In genomic region chr2:154557184-154557832, GRCm38 (mm10) we compare ENCODE assay signal across 11 mouse cellular contexts. TPM values are rescaled to one million over a fixed set of nuclear protein-coding genes. Genes with fewer than 3 reads are reported as not detected.
DNase-seq lines count a peak whose midpoint lies in the region; ATAC-seq and TF ChIP-seq lines count a peak whose summit lies in the region.
"Had no signal": no experiment of that assay in that cellular context is flagged by ENCODE, and none has a peak within 500 bp of the region (broad histone marks: within the 10 kb centered on the region; RNA-seq: fewer than 3 reads in every experiment).

No protein-coding gene starts in this region.

- no peak overlapping the region for H3K4me2 ChIP-seq in lung, embryonic 14.5 days
- no peak overlapping the region for H3K4me2 ChIP-seq in lung, postnatal 0 days (replicated peaks; ENCODE audit: low read depth, low read length)
- peak overlapping the region; percentile 73 for H3K4me2 ChIP-seq in forebrain, postnatal 0 days (ENCODE audit: low read depth)
- H3K4me2 ChIP-seq in midbrain, postnatal 0 days (ENCODE audit: low read depth, low read length, poor library complexity, severe bottlenecking) = peak overlapping the region; percentile 80
- no peak overlapping the region for H3K4me2 ChIP-seq in liver, postnatal 0 days (ENCODE audit: low read depth, low read length)

- no peak for TF ChIP-seq POLR2A in cerebellum, adult 2 months (IDR thresholded peaks at IDR 0.05; ENCODE audit: borderline replicate concordance, insufficient read depth, low read length)

- H3K36me3 ChIP-seq in lung, embryonic 14.5 days (ENCODE audit: insufficient read depth) = peaks cover 18% of the 10 kb centered on the region
- H3K36me3 ChIP-seq in lung, postnatal 0 days (ENCODE audit: insufficient read depth, low read length) = no peaks in the 10 kb centered on the region
- no peaks in the 10 kb centered on the region for H3K36me3 ChIP-seq in forebrain, postnatal 0 days (ENCODE audit: insufficient read depth)
- 0 out of 2 replicates have a peak, but pooled peaks cover 3% of the 10 kb centered on the region for H3K36me3 ChIP-seq in midbrain, postnatal 0 days (ENCODE audit: insufficient read depth, low read length)
- peaks cover 15% of the 10 kb centered on the region for H3K36me3 ChIP-seq in liver, postnatal 0 days (replicated peaks; ENCODE audit: insufficient read depth, low read length)

- no peaks in the 10 kb centered on the region for H3K9me3 ChIP-seq in lung, embryonic 14.5 days (ENCODE audit: low read depth, low read length)
- H3K9me3 ChIP-seq in lung, postnatal 0 days (ENCODE audit: low read length) = no peaks in the 10 kb centered on the region
- H3K9me3 ChIP-seq in forebrain, postnatal 0 days (ENCODE audit: low read length) = no peaks in the 10 kb centered on the region
- H3K9me3 ChIP-seq in midbrain, postnatal 0 days (ENCODE audit: low read length) = no peaks in the 10 kb centered on the region
- no peaks in the 10 kb centered on the region for H3K9me3 ChIP-seq in liver, postnatal 0 days (ENCODE audit: low read length)
- H3K9me3 ChIP-seq: liver, embryonic 15.5 days had no signal

- H3K27me3 ChIP-seq in cerebellum, adult 2 months (ENCODE audit: control insufficient read depth, insufficient read depth, low read length) = no peaks in the 10 kb centered on the region
- H3K27me3 ChIP-seq in lung, embryonic 14.5 days (ENCODE audit: insufficient read depth, low read length) = 0 out of 2 replicates have a peak, but pooled peaks cover under 1% of the 10 kb centered on the region
- no peaks in the 10 kb centered on the region for H3K27me3 ChIP-seq in lung, postnatal 0 days (replicated peaks; ENCODE audit: insufficient read depth, low read length)
- no peaks in the 10 kb centered on the region for H3K27me3 ChIP-seq in forebrain, postnatal 0 days (ENCODE audit: insufficient read depth, low read length)
- no peaks in the 10 kb centered on the region for H3K27me3 ChIP-seq in midbrain, postnatal 0 days (ENCODE audit: insufficient read depth, low read length)
- no peaks in the 10 kb centered on the region for H3K27me3 ChIP-seq in liver, postnatal 0 days (ENCODE audit: insufficient read depth, low read length)

- H3K9ac ChIP-seq in lung, embryonic 14.5 days = no peak overlapping the region
- H3K9ac ChIP-seq in lung, postnatal 0 days (replicated peaks; ENCODE audit: low read depth) = no peak overlapping the region
- H3K9ac ChIP-seq in forebrain, postnatal 0 days = no peak overlapping the region
- H3K9ac ChIP-seq in midbrain, postnatal 0 days (replicated peaks; ENCODE audit: low read length, poor library complexity, severe bottlenecking) = 0 out of 2 replicates have a peak overlapping the region, but pooled peaks have one; percentile 4
- no peak overlapping the region for H3K9ac ChIP-seq in liver, postnatal 0 days (replicated peaks)
- H3K9ac ChIP-seq: liver, embryonic 15.5 days had no signal

- peak overlapping the region; percentile 75 for H3K4me3 ChIP-seq in cerebellum, adult 2 months (replicated peaks; ENCODE audit: insufficient read depth, low read depth, low read length)
- no peak overlapping the region for H3K4me3 ChIP-seq in lung, embryonic 14.5 days (ENCODE audit: low read depth, low read length)
- H3K4me3 ChIP-seq in lung, postnatal 0 days (ENCODE audit: low read depth, low read length) = no peak overlapping the region
- no peak overlapping the region for H3K4me3 ChIP-seq in forebrain, postnatal 0 days (ENCODE audit: low read depth, low read length)
- no peak overlapping the region; the same call in 1 of the 2 replicates for H3K4me3 ChIP-seq in midbrain, postnatal 0 days (ENCODE audit: low read depth, low read length)
- H3K4me3 ChIP-seq in liver, postnatal 0 days (ENCODE audit: low read depth, low read length) = no peak overlapping the region
- H3K4me3 ChIP-seq: liver, embryonic 15.5 days had no signal

- TF ChIP-seq CTCF in cerebellum, adult 2 months (IDR thresholded peaks at IDR 0.05; ENCODE audit: borderline replicate concordance, insufficient read depth, low read depth, low read length) = no peak
- TF ChIP-seq CTCF in lung, embryonic 14.5 days (IDR thresholded peaks at IDR 0.05; ENCODE audit: low read depth) = no peak
- no peak for TF ChIP-seq CTCF in lung, postnatal 0 days (IDR thresholded peaks at IDR 0.05)
- no peak for TF ChIP-seq CTCF in forebrain, postnatal 0 days (IDR thresholded peaks at IDR 0.05; ENCODE audit: low read depth)
- TF ChIP-seq CTCF in midbrain, postnatal 0 days (IDR thresholded peaks at IDR 0.05) = no peak
- no peak for TF ChIP-seq CTCF in liver, postnatal 0 days (IDR thresholded peaks at IDR 0.05; ENCODE audit: low read depth)

- H3K27ac ChIP-seq in cerebellum, adult 2 months (ENCODE audit: insufficient read depth, low read length) = no peak overlapping the region
- H3K27ac ChIP-seq in lung, embryonic 14.5 days (ENCODE audit: low read depth) = no peak overlapping the region
- no peak overlapping the region for H3K27ac ChIP-seq in lung, postnatal 0 days (ENCODE audit: low read length)
- H3K27ac ChIP-seq in forebrain, postnatal 0 days (ENCODE audit: low read depth, low read length) = no peak overlapping the region
- no peak overlapping the region for H3K27ac ChIP-seq in midbrain, postnatal 0 days (ENCODE audit: low read depth, low read length)
- H3K27ac ChIP-seq in liver, postnatal 0 days (ENCODE audit: low read depth) = no peak overlapping the region
- H3K27ac ChIP-seq: liver, embryonic 15.5 days had no signal

- ATAC-seq in lung, embryonic 14.5 days (ENCODE audit: insufficient read depth) = 0 out of 2 replicates have a peak, but pooled peaks have one; percentile 16
- ATAC-seq in lung, postnatal 0 days = no peak
- no peak for ATAC-seq in forebrain, postnatal 0 days
- no peak for ATAC-seq in midbrain, postnatal 0 days (ENCODE audit: low FRiP score)
- no peak for ATAC-seq in liver, postnatal 0 days

- TF ChIP-seq EP300 in lung, postnatal 0 days (IDR thresholded peaks at IDR 0.05) = no peak
- no peak for TF ChIP-seq EP300 in liver, postnatal 0 days (IDR thresholded peaks at IDR 0.05; ENCODE audit: low read depth)

- peak in 1 of 2 experiments; percentile 47 for DNase-seq in cerebellum, adult 2 months
- DNase-seq in cerebellum, adult 18-20 months = no peak
- peak; percentile 53 for DNase-seq in lung, embryonic 14.5 days
- no peak for DNase-seq in lung, postnatal 0 days (ENCODE audit: low spot score)
- DNase-seq in forebrain, postnatal 0 days = no peak
- no peak for DNase-seq in midbrain, postnatal 0 days (ENCODE audit: low spot score)
- DNase-seq in liver, postnatal 0 days = no peak
- no peak for DNase-seq in spleen, postnatal 14 days (ENCODE audit: low spot score in 2 of 2)
- DNase-seq: B cell, adult 2 months had no signal

- WGBS in cerebellum, adult 2 months = 23% methylated on average over 5 of the region's 5 CpGs
- 42% methylated on average over 5 of the region's 5 CpGs for WGBS in lung, embryonic 14.5 days
- whole genome bisulfite sequencing in lung, postnatal 0 days = 31% methylated on average over 5 of the region's 5 CpGs
- 51% methylated on average over 5 of the region's 5 CpGs for WGBS in forebrain, postnatal 0 days
- WGBS in midbrain, postnatal 0 days = 51% methylated on average over 5 of the region's 5 CpGs
- 56% methylated on average over 5 of the region's 5 CpGs for WGBS in liver, postnatal 0 days (ENCODE audit: insufficient replicate concordance)

- peaks cover 31% of the 10 kb centered on the region for H3K4me1 ChIP-seq in cerebellum, adult 2 months (ENCODE audit: control insufficient read depth, insufficient read depth, low read length)
- H3K4me1 ChIP-seq in lung, embryonic 14.5 days (ENCODE audit: insufficient read depth) = peaks cover 18% of the 10 kb centered on the region; the same call in 1 of the 2 replicates
- H3K4me1 ChIP-seq in lung, postnatal 0 days (ENCODE audit: insufficient read depth, low read depth, low read length) = peaks cover 4% of the 10 kb centered on the region; the same call in 1 of the 2 replicates
- peaks cover 15% of the 10 kb centered on the region for H3K4me1 ChIP-seq in forebrain, postnatal 0 days (ENCODE audit: insufficient read depth)
- peaks cover 14% of the 10 kb centered on the region for H3K4me1 ChIP-seq in midbrain, postnatal 0 days (ENCODE audit: insufficient read depth, low read length)
- peaks cover 20% of the 10 kb centered on the region for H3K4me1 ChIP-seq in liver, postnatal 0 days (ENCODE audit: insufficient read depth)

RNA-seq across cellular contexts. Expression of gene Necab3, which starts 1.4 kb away (rescaled TPM):
- polyA plus RNA-seq in cerebellum, adult 2 months (2012; rRNA removed) = 64.1 and 77.2 TPM in 2 replicates
- 2.6 and 3.2 TPM in 2 replicates for polyA plus RNA-seq in lung, embryonic 14.5 days (2014; fragmentation: Nextera tagmentation; extraction: Ambion mirVana)
- polyA plus RNA-seq in lung, postnatal 0 days (2015; fragmentation: Nextera tagmentation; extraction: Ambion mirVana) = 0.81 and 1.4 TPM in 2 replicates
- total RNA-seq in forebrain, postnatal 0 days (2014; rRNA removed) = 14.5 and 16.3 TPM in 2 replicates
- 14.7 and 17.2 TPM in 2 replicates for polyA plus RNA-seq in forebrain, postnatal 0 days (2015; fragmentation: Nextera tagmentation; extraction: Ambion mirVana)
- 23.3 and 27.7 TPM in 2 replicates for total RNA-seq in midbrain, postnatal 0 days (2014; rRNA removed)
- polyA plus RNA-seq in midbrain, postnatal 0 days (2015; fragmentation: Nextera tagmentation; extraction: Ambion mirVana) = 18.1 and 18.9 TPM in 2 replicates
- 0.13 and 0.19 TPM in 2 replicates for polyA plus RNA-seq in liver, postnatal 0 days (2015; fragmentation: Nextera tagmentation; extraction: Ambion mirVana)

RNA-seq across cellular contexts. Expression of gene Actl10, which starts 5.7 kb away (rescaled TPM):
- 0.07 and 0.10 TPM in 2 replicates for polyA plus RNA-seq in cerebellum, adult 2 months (2012; rRNA removed)
- 0.36 and 0.37 TPM in 2 replicates for polyA plus RNA-seq in lung, embryonic 14.5 days (2014; fragmentation: Nextera tagmentation; extraction: Ambion mirVana)
- not detected in 2 replicates for polyA plus RNA-seq in lung, postnatal 0 days (2015; fragmentation: Nextera tagmentation; extraction: Ambion mirVana)
- total RNA-seq in forebrain, postnatal 0 days (2014; rRNA removed) = 0.15 and 0.48 TPM in 2 replicates
- polyA plus RNA-seq in forebrain, postnatal 0 days (2015; fragmentation: Nextera tagmentation; extraction: Ambion mirVana) = 0.13 TPM in 1 of 2 replicates, not detected in the other
- total RNA-seq in midbrain, postnatal 0 days (2014; rRNA removed) = not detected in 2 replicates
- 0.11 and 0.16 TPM in 2 replicates for polyA plus RNA-seq in midbrain, postnatal 0 days (2015; fragmentation: Nextera tagmentation; extraction: Ambion mirVana)
- polyA plus RNA-seq in liver, postnatal 0 days (2015; fragmentation: Nextera tagmentation; extraction: Ambion mirVana) = 0.07 TPM in 1 of 2 replicates, not detected in the other
- total RNA-seq: hematopoietic stem cell, adult 5-6 weeks had no signal

RNA-seq across cellular contexts. Expression of gene 1700003F12Rik, which starts 10.4 kb away (rescaled TPM):
- polyA plus RNA-seq in cerebellum, adult 2 months (2012; rRNA removed) = 1.1 and 1.4 TPM in 2 replicates
- 1.2 and 1.4 TPM in 2 replicates for polyA plus RNA-seq in lung, embryonic 14.5 days (2014; fragmentation: Nextera tagmentation; extraction: Ambion mirVana)
- polyA plus RNA-seq in lung, postnatal 0 days (2015; fragmentation: Nextera tagmentation; extraction: Ambion mirVana) = 0.89 and 1.3 TPM in 2 replicates
- total RNA-seq in forebrain, postnatal 0 days (2014; rRNA removed) = 1.7 and 6.4 TPM in 2 replicates
- 2.8 and 3.2 TPM in 2 replicates for polyA plus RNA-seq in forebrain, postnatal 0 days (2015; fragmentation: Nextera tagmentation; extraction: Ambion mirVana)
- total RNA-seq in midbrain, postnatal 0 days (2014; rRNA removed) = 1.6 and 2.5 TPM in 2 replicates
- 4.0 and 5.3 TPM in 2 replicates for polyA plus RNA-seq in midbrain, postnatal 0 days (2015; fragmentation: Nextera tagmentation; extraction: Ambion mirVana)
- 3.1 and 3.8 TPM in 2 replicates for polyA plus RNA-seq in liver, postnatal 0 days (2015; fragmentation: Nextera tagmentation; extraction: Ambion mirVana)
- total RNA-seq: hematopoietic stem cell, adult 5-6 weeks had no signal

RNA-seq across cellular contexts. Expression of gene E2f1, which starts 12.4 kb away (rescaled TPM):
- polyA plus RNA-seq in cerebellum, adult 2 months (2012; rRNA removed) = 4.1 and 5.0 TPM in 2 replicates
- polyA plus RNA-seq in lung, embryonic 14.5 days (2014; fragmentation: Nextera tagmentation; extraction: Ambion mirVana) = 12.4 and 13.6 TPM in 2 replicates
- 5.4 and 7.5 TPM in 2 replicates for polyA plus RNA-seq in lung, postnatal 0 days (2015; fragmentation: Nextera tagmentation; extraction: Ambion mirVana)
- total RNA-seq in forebrain, postnatal 0 days (2014; rRNA removed) = 2.8 and 3.0 TPM in 2 replicates
- polyA plus RNA-seq in forebrain, postnatal 0 days (2015; fragmentation: Nextera tagmentation; extraction: Ambion mirVana) = 4.7 and 4.9 TPM in 2 replicates
- 2.0 and 2.3 TPM in 2 replicates for total RNA-seq in midbrain, postnatal 0 days (2014; rRNA removed)
- 2.1 and 2.3 TPM in 2 replicates for polyA plus RNA-seq in midbrain, postnatal 0 days (2015; fragmentation: Nextera tagmentation; extraction: Ambion mirVana)
- 7.3 and 7.4 TPM in 2 replicates for polyA plus RNA-seq in liver, postnatal 0 days (2015; fragmentation: Nextera tagmentation; extraction: Ambion mirVana)

RNA-seq across cellular contexts. Expression of gene Pxmp4, which starts 46.2 kb away (rescaled TPM):
- polyA plus RNA-seq in cerebellum, adult 2 months (2012; rRNA removed) = 14.8 and 14.9 TPM in 2 replicates
- polyA plus RNA-seq in lung, embryonic 14.5 days (2014; fragmentation: Nextera tagmentation; extraction: Ambion mirVana) = 24.1 and 25.9 TPM in 2 replicates
- 29.0 and 33.5 TPM in 2 replicates for polyA plus RNA-seq in lung, postnatal 0 days (2015; fragmentation: Nextera tagmentation; extraction: Ambion mirVana)
- total RNA-seq in forebrain, postnatal 0 days (2014; rRNA removed) = 13.2 and 15.0 TPM in 2 replicates
- 16.6 and 17.9 TPM in 2 replicates for polyA plus RNA-seq in forebrain, postnatal 0 days (2015; fragmentation: Nextera tagmentation; extraction: Ambion mirVana)
- total RNA-seq in midbrain, postnatal 0 days (2014; rRNA removed) = 16.1 and 21.6 TPM in 2 replicates
- 17.8 and 21.1 TPM in 2 replicates for polyA plus RNA-seq in midbrain, postnatal 0 days (2015; fragmentation: Nextera tagmentation; extraction: Ambion mirVana)
- 64.2 and 68.5 TPM in 2 replicates for polyA plus RNA-seq in liver, postnatal 0 days (2015; fragmentation: Nextera tagmentation; extraction: Ambion mirVana)

Comparison
In these comparisons a context has a peak if more than half of its experiments do, and no peak if none do; other contexts are left out.
1. H3K4me2 ChIP-seq: peak in forebrain, postnatal 0 days (single experiment) and midbrain, postnatal 0 days (single experiment); none in lung, embryonic 14.5 days (single experiment), lung, postnatal 0 days (single experiment) and liver, postnatal 0 days (single experiment).